Mouse (Mus musculus) mesoderm, embryonic 11.5 days (tissue): Measurements from ENCODE around the gene Zbtb3.

Experiments used
- DNase-seq: peaks from one replicate; pipeline ENCODE4 v3.0.0-alpha.2; 2012; ENCODE audit warnings: low read depth, low spot score

Zbtb3 gene

DNA sequence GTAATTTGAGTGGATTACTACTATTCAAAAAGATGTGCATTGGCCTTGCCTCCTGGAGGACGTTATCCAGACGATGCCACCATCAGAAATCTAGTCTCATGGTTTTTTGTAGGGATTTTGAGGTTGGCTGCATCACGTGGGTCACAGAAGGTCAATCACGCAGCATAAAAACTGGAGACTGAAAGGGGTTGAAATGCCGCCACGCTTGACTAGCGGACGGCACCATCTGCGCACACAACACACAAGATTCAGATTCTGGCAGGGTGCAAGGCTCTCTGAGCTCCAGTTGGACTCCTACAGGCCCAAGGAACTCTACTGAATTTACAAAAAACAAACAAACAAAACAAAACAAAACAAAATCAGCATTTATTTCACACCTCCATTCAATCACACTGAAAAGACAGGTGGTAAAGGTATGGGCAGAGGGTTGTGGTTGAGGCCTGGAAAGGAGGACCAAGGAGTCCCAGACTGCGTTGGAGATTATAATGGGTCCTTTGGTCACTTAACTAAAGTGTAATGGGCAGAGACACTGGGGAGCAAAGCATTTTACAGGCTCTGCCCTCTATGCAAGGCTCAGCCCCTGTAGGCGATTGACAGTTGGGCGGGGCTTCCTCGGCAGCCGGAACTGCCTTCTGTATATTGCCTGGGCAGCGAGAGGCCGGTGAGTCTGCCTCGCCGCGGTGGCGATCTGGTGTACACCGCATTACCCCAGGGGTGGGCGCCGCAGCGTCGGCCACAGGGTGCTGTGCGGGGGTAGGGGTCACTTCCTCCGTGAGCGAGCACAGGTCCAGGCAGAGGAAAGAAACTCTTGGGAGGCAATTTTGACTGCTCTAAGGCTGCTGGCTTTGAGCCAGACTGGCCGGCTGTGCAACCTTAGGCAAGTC lies 37.8 kb downstream of the Zbtb3 start:
- peak; percentile 62 for DNase-seq

DNA sequence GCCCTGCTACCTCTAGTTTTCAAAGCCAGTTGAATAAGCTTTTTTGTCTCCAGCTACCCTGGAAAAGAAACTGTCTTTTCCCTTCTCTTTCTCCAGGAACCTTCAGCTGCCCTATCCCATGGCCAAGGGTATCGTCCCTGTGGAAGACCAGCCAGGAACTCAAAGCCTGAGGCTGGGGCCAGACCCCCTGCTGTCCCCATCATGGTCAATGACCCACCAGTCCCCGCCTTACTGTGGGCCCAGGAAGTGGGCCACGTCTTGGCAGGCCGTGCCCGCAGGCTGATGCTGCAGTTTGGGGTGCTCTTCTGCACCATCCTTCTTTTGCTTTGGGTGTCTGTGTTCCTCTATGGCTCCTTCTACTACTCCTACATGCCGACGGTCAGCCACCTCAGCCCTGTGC lies 38.7 kb downstream of the Zbtb3 start:
- no peak for DNase-seq

DNA sequence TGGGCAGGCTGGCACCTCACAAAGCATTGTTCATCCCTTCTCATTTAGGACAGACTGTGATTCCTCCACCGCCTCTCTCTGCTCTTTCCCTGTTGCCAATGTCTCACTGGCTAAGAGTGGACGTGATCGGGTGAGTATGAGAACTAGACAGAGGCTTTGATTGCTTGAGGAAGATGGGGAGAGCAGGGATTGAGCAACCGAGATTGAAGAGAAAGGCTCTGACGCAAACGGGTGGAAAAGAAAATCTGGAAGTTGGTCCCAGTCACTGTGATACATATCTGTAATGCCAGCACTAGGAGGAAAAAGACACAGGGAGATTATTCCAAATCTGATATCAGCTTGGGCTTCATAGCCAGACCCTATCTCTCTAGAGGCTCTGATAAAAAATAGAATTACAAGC lies 40.6 kb downstream of the Zbtb3 start:
- DNase-seq: no peak

DNA sequence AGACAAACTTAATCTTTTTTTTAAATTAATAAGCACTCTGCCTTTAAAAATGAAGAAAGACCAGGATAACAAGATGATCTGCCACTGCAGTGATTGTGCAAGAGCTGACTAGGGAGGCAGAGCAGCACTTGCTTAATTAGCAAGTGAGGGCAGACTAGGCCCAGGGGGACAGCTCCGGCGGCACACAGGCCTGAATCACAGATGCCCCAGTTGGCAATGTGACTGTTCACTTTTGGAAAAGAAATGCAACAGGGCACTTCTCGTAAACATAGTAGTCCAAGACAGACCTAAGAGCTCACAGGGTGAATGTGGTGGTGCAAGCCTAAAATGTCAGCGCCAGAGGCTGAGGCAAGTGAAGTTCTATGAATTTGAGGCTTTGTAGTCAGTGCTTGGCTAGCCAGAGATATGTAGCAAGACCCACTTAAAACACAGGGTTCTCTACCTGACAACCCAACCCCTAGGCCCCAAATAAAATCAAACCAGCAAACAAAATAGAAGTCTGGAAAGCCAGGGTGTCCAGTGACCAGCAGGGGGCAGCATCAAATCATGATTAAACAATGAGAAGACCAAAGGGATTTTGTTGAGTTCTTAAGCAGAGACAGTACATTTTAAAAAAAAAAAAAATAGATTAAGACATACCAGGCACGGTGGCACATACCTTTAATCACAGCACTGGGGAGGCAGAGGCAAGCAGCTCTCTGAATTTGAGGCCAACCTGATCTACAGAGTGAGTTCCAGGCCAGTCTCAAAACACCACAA lies 42.2 kb downstream of the Zbtb3 start:
- DNase-seq: peak; percentile 79

DNA sequence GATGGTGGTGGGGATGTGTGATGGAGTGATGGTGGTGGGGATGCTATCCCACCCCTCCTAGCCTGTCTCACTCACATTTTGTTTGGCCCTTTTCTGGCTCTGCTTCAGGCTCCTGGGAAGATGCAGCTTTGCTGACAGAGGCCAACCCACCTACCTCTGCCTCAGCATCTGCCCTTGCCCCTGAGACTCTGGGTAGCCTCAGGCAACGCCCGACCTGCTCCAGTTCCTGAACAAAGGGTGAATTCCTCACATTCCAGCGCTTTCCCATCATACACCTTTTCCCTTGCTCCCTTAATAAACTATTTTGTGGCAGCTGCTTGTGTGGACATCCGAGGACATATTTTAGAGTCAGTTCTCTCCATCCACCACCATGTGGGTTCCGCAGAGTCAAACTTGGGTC lies 46.0 kb downstream of the Zbtb3 start:
- DNase-seq: no peak

DNA sequence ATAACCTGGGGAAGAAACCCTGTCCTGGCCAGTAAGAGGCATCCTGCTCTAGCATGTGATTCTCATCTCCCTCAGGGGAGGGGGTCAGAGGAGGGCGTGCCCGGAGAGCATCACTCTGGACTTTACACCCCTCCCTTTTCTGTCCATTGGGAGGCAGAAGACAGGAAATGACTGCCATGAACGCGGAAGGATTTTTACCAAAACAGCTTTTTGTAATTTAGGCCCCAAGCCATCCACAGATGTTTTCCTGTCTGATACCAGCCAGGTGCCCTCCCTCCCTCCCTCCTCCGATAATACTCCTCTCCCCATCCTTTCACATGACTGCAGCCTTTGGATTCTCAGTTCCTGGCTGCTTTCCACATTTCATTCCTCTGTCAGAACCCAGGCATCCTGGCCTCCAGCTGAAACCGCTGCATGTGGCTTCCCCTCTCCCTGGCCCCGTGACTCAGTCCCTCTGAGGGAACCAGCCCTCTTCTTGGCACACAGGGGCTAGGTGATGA lies 48.1 kb downstream of the Zbtb3 start, which contains the start of gene Lrrn4cl:
TSS of gene Lrrn4cl (plus strand) at position 367 of the 500 bp plus-strand sequence.
- peak; percentile 66 for DNase-seq

DNA sequence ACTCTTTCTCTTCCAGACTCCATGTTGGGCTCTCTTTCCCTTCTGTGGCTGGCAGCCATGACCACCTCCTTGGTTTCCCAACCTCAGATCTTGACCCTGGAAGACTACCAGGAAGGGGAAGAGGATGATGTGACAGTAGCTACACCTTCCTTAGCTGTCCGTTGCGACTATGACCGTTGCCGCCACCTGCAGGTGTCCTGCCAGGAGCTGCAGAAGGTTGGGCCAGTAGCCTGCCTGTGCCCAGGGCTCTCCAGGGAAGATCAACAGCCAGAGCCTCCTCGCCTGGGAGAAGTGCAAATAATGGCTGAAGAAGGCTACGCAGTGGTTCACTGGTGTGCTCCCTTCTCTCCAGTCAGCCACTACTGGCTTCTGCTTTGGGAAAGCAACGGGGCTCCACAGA lies 49.3 kb downstream of the Zbtb3 start:
- DNase-seq: no peak

DNA sequence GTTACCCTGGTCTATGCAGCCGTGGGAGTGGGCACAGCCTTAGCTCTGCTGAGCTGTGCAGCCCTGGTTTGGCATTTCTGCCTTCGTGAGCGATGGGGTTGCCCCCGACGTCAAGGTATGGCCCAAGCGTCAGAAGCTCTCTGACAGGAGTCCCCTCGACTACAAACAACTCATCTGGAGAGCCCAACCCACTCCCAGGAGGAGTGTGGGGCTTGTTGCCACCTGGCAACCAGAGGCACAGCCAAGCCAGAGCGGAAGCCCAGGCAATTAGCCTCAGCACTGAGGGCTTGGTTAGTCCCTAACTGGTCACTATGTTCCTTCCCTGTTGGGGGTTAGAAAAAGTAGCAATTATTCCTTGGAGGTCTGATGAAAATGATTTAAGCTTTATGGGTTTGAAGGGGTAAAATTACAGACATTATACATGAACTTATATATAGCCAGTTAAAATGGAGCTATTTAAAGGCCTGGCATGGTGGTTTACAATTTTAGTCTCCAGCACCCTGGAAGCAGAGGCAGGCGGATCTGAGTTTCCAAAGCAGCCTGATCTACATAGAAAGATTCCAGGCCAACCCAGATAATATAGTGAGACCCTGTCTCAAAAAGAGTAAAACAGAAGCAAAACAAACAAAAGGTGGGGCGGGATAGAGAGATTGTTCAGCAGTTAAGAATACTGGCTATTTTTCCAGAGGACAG lies 50.0 kb downstream of the Zbtb3 start:
- DNase-seq: no peak

DNA sequence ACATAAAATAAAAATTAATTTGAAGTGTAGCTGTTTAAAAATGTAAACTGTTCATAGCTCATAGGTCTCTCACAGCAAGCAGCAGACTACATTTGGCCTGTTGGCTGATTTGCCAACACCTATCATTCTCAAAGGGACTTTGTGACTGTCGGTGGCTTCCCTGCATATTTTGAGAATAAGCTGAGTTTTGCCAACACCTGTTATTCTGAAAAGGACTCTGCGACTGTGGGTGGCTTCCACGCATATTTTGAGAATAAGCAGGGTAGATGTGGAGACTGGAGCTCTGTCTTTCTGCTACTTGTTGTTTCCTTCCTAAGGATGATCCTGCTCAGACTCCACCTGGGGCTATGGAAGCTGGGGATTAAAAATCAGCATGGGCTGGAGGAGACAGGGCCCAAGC lies 50.8 kb downstream of the Zbtb3 start:
- DNase-seq: no peak
